Mouse (Mus musculus) thymus, postnatal 25 days (tissue): ENCODE data around the gene Bcl10.
"Not testable (repeated sequence)": the region's sequence is repeated elsewhere in the genome, so short reads cannot be mapped to it uniquely, and the experiment has no call there.

ENCODE experiments used
- DNase-seq: peaks from one replicate; pipeline ENCODE4 v3.0.0; 2022

The Bcl10 gene

GRCm38 (mm10) chr3:145951287-145952165 is 28.9 kb downstream of the Bcl10 start:
- no peak for DNase-seq

- no peak for DNase-seq
Measured at GRCm38 (mm10) chr3:145952945-145953344, 30.3 kb downstream of the Bcl10 start.

- no peak for DNase-seq
Measured at GRCm38 (mm10) chr3:145953411-145953810, 30.8 kb downstream of the Bcl10 start.

- no peak for DNase-seq
Measured at GRCm38 (mm10) chr3:145959824-145960223, 37.2 kb downstream of the Bcl10 start.

DNA sequence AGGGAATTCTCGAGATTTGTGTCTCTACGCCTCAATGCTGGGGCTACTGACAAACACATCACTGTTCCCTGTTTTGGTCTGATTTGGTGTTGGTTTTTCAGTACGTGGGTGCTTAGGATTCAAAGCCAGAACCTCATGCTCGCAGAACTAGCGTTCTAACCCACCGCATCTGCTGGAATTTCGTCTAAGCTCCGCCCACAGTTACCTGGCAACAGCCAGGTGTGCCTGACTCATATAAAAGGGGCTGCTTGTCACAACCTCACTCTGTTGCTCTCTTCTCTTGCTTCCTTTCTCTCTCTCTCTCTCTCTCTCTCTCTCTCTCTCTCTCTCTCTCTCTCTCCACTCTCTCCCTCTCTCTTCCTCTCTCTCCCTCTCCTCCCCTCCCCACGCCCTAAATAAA is 39.8 kb downstream of the Bcl10 start:
- no peak for DNase-seq

DNA sequence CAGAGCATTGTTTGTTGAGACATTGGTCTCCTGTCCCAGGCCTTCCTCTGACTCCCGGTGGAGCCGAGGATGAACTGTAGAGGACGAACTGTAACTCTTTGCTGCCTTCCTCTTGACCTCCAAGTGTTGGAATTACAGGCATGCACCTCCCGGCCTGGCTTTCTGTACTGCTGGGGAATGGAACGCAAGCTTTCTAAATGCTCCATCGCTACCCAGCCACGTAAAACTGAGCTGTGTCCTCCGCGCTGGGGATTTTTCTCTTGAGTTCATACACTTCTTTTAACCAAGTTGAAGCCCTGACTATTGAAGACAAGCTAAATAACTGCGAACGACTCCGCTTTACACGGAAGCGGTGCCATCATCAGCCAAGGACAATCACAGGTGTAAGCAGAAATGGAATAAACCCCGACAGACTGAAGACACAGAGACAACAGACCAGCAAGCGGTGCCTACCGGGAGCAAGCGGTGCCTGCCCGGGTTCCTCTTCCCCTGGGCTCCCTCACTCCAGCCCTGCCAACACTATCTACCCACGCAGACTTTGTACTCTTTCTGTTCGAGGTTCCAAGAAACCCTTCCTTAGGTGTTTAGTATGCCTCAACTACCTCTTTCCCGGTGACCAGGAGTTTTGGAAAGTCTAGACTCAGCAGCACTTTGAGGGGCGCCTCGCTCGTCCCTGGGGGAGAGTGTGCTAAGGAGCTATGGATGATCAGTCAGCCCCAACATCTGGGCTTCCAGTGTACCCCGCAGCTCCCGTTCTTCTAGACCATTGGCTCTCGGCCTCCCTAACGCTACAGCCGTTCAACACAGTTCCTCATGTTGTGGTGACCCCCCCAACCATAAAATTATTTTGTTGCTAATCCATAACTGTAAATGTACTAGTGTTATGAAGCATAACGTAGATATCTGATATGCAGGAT is 40.8 kb downstream of the Bcl10 start:
- no peak for DNase-seq

DNA sequence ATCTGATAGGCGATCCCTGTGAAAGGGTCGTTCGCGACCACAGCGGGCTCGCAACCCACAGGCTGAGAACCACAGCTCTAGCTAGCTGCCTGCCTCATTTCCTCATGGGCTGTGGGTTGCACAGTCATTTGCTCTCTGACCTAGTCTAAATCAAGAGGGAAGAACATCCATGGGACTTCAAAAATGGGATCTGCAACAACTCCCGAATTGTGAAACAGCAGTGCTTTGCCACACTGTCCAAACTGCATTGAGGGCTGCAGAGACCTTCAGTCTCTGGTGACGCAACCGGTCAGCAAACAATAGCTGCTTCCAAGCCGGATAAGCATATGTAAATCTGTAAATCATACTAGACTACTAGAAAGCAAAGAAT is 41.4 kb downstream of the Bcl10 start:
- DNase-seq = no peak

DNA sequence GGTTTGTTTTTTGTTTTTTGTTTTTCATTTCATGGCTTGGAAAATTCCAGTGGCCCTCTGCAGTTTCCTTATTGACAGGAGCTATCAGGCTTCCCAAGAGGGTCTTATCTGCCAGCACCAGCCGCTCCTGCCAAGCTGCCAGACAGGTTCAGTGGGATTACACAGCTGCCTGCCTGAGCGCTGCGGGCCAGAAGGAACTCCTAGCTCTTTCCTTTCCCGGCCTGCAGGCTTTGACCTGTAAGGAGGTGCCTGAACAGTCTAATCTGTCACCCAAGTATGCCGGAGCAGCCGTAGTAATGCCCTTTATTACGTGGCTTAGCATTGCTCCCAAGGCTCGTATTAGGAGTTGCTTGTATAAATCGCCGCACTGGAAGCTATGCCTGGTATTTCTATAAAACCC is 41.9 kb downstream of the Bcl10 start:
- DNase-seq = no peak

- not testable (repeated sequence) for DNase-seq
Measured at GRCm38 (mm10) chr3:145965583-145965982, 43.0 kb downstream of the Bcl10 start.

DNA sequence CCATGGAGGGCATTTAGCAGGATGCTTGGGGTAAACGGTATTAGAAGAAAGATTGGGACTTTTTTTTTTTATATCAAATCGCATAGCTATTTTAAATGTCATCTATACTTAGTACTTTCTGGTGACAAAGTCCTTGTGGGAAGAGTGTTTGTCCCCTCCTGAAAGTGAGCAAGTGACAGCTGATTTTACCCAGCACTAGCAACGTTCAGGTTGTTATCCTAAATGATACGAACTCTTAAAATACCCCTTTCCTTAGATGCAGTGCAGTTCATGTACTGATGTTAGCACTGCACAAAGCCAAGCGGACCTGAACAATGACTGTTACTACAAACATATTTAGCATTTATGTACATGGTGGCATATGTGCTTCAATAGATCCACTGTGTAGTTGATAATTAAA is 44.2 kb downstream of the Bcl10 start:
- DNase-seq = no peak

GRCm38 (mm10) chr3:145969031-145969501 is 46.5 kb downstream of the Bcl10 start:
- no peak for DNase-seq

GRCm38 (mm10) chr3:145971501-145971900 is 48.9 kb downstream of the Bcl10 start:
- no peak for DNase-seq

GRCm38 (mm10) chr3:145974986-145975385 is 52.4 kb downstream of the Bcl10 start:
- DNase-seq = no peak
